Mouse (Mus musculus) embryonic fibroblast, embryonic 13.5 days (primary cell): ENCODE measurements at regions not wholly inside any gene's neighbourhood (a gene's known extent, or its start where the extent isn't known, plus 50 kb on each side); places are given as distances from the start of the nearest gene placed in this dataset.

Experiments used
- CTCF ChIP-seq: IDR thresholded peaks from 2 replicates; pipeline ENCODE4 v1.5.1; 2011; ENCODE audit warnings: mild to moderate bottlenecking, control low read depth, low read length, moderate library complexity, borderline replicate concordance; ENCODE audit not compliant: insufficient read depth
- POLR2A ChIP-seq: IDR thresholded peaks from 2 replicates; pipeline ENCODE4 v1.6.1; 2011; ENCODE audit warnings: low read depth, mild to moderate bottlenecking, control low read depth, low read length, moderate library complexity

- TF ChIP-seq CTCF, result no peak
- no peak for TF ChIP-seq POLR2A
Measured at GRCm38 (mm10) chr3:158645676-158646075, 83.7 kb upstream of the Lrrc7 start.
